Mouse (Mus musculus) brain, embryonic 14.5 days (tissue): ENCODE results near the gene Letmd1.

Source experiments
- CTCF ChIP-seq: fragments of 200-500 bp; IDR thresholded peaks from 2 replicates; pipeline ENCODE4 v1.5.1; 2012; ENCODE audit warnings: inconsistent platforms, mild to moderate bottlenecking, moderate library complexity, borderline replicate concordance; ENCODE audit not compliant: insufficient read depth, insufficient read length; ENCODE audit errors: extremely low read depth
- POLR2A ChIP-seq: fragments of 200-500 bp; IDR thresholded peaks from 2 replicates; pipeline ENCODE4 v1.6.1; 2012; ENCODE audit warnings: mild to moderate bottlenecking, inconsistent platforms, borderline replicate concordance; ENCODE audit not compliant: poor library complexity, insufficient read depth, insufficient read length, severe bottlenecking; ENCODE audit errors: extremely low read depth

- TF ChIP-seq POLR2A, result no peak
- TF ChIP-seq CTCF, result no peak
Observed at GRCm38 (mm10) chr15:100446887-100447286, 21.9 kb upstream of the Letmd1 start.
